Mouse (Mus musculus): ENCODE results near the gene Epha6. TPM values are rescaled to one million over a fixed set of nuclear protein-coding genes. Genes with fewer than 3 reads are reported as not detected.

Gene Epha6
- polyA plus RNA-seq, 1 experiment from 2014 or later, result 2.2 TPM

DNA sequence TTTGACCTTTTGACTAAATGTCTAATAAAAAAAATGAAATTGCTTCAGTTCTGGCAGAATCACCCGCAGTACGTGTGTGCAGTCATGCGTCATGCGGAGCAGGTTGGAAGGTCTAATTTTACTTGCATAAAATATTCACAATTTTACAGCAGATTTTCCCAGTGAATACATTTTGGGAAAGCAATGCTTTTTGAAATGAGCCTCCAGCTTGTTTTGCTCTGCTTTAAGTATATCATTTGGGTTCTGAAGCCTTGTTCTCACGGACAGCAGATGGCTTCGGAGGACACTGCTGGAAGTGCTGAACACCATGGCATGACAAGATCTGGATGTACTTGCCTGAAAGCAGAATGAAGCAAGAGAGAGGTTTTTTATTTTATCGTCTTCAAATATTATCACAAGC lies 912.1 kb downstream of the Epha6 start:
- DNase-seq (ENCODE audit: low spot score) (no peak), ATAC-seq (ENCODE audit: low FRiP score) (no peak)
- Histone ChIP-seq H3K4me1 (replicated peaks; ENCODE audit: control insufficient read depth, insufficient read depth, low read length) (no peaks in the 10 kb centered on the region), H3K4me2 (replicated peaks; ENCODE audit: low read depth, low read length) (no peak overlapping the region), H3K9ac (ENCODE audit: low read depth, low read length) (no peak overlapping the region), H3K9me3 (ENCODE audit: control insufficient read depth, low read length) (no peaks in the 10 kb centered on the region), H3K4me3 (ENCODE audit: low read depth, low read length) (no peak overlapping the region), H3K27me3 (ENCODE audit: control insufficient read depth, insufficient read depth, low read length) (no peaks in the 10 kb centered on the region), H3K27ac (ENCODE audit: low read depth, low read length) (no peak overlapping the region), H3K36me3 (ENCODE audit: control insufficient read depth, insufficient read depth, low read length) (no peaks in the 10 kb centered on the region)
- WGBS, result 97% methylated on average over 7 of the region's 7 CpGs

DNA sequence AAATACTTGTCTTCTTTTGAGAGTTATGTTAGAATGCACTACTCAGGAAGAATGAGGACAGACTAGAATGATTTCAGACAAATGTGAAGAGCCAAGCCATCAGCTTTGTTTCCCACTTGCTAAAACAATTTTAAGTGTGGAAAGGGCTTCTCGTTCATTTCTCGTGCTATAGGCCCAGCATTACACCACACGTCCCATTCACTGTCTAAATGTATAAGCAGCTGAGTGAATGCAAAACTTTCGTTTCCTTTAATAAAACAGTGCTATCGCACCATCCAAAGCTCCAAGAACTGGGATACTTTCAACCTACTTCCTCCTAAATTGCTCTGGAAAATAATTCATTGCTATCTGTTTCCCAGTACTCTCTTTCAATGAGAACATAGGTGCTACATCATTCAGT lies 916.2 kb downstream of the Epha6 start:
- H3K9me3 ChIP-seq (ENCODE audit: control insufficient read depth, low read length), result no peaks in the 10 kb centered on the region
- no peak for DNase-seq (ENCODE audit: low spot score)
- H3K9ac ChIP-seq (ENCODE audit: low read depth, low read length), result no peak overlapping the region
- H3K36me3 ChIP-seq (ENCODE audit: control insufficient read depth, insufficient read depth, low read length), result no peaks in the 10 kb centered on the region
- no peaks in the 10 kb centered on the region for H3K4me1 ChIP-seq (replicated peaks; ENCODE audit: control insufficient read depth, insufficient read depth, low read length)
- H3K4me2 ChIP-seq (replicated peaks; ENCODE audit: low read depth, low read length), result no peak overlapping the region
- 92% methylated on average over 5 of the region's 5 CpGs for WGBS
- no peak overlapping the region for H3K27ac ChIP-seq (ENCODE audit: low read depth, low read length)
- no peak overlapping the region for H3K4me3 ChIP-seq (ENCODE audit: low read depth, low read length)
- H3K27me3 ChIP-seq (ENCODE audit: control insufficient read depth, insufficient read depth, low read length), result no peaks in the 10 kb centered on the region
- ATAC-seq (ENCODE audit: low FRiP score), result no peak

- H3K4me1 ChIP-seq (replicated peaks; ENCODE audit: control insufficient read depth, insufficient read depth, low read length), result no peaks in the 10 kb centered on the region
- no peaks in the 10 kb centered on the region for H3K36me3 ChIP-seq (ENCODE audit: control insufficient read depth, insufficient read depth, low read length)
- no peak for DNase-seq (ENCODE audit: low spot score)
- no peaks in the 10 kb centered on the region for H3K27me3 ChIP-seq (ENCODE audit: control insufficient read depth, insufficient read depth, low read length)
- H3K27ac ChIP-seq (ENCODE audit: low read depth, low read length), result no peak overlapping the region
- no peak overlapping the region for H3K4me2 ChIP-seq (replicated peaks; ENCODE audit: low read depth, low read length)
- no peaks in the 10 kb centered on the region for H3K9me3 ChIP-seq (ENCODE audit: control insufficient read depth, low read length)
- ATAC-seq (ENCODE audit: low FRiP score), result no peak
- WGBS, result 70% methylated on average over 5 of the region's 5 CpGs
- H3K9ac ChIP-seq (ENCODE audit: low read depth, low read length), result no peak overlapping the region
- no peak overlapping the region for H3K4me3 ChIP-seq (ENCODE audit: low read depth, low read length)
Observed at GRCm38 (mm10) chr16:59685135-59685534, 920.2 kb downstream of the Epha6 start.

- Histone ChIP-seq H3K36me3 (ENCODE audit: control insufficient read depth, insufficient read depth, low read length) (no peaks in the 10 kb centered on the region), H3K4me1 (replicated peaks; ENCODE audit: control insufficient read depth, insufficient read depth, low read length) (no peaks in the 10 kb centered on the region), H3K27me3 (ENCODE audit: control insufficient read depth, insufficient read depth, low read length) (no peaks in the 10 kb centered on the region), H3K9me3 (ENCODE audit: control insufficient read depth, low read length) (no peaks in the 10 kb centered on the region), H3K4me2 (replicated peaks; ENCODE audit: low read depth, low read length) (no peak overlapping the region), H3K27ac (ENCODE audit: low read depth, low read length) (no peak overlapping the region), H3K9ac (ENCODE audit: low read depth, low read length) (no peak overlapping the region; the same call in 1 of the 2 replicates), H3K4me3 (ENCODE audit: low read depth, low read length) (no peak overlapping the region)
- ATAC-seq (ENCODE audit: low FRiP score), result peak; percentile 81; the same call in 1 of the 2 replicates
- DNase-seq (ENCODE audit: low spot score), result peak; percentile 89
- WGBS, result 7% methylated on average over 8 of the region's 8 CpGs
Observed at GRCm38 (mm10) chr16:59683434-59683833, 921.9 kb downstream of the Epha6 start.

DNA sequence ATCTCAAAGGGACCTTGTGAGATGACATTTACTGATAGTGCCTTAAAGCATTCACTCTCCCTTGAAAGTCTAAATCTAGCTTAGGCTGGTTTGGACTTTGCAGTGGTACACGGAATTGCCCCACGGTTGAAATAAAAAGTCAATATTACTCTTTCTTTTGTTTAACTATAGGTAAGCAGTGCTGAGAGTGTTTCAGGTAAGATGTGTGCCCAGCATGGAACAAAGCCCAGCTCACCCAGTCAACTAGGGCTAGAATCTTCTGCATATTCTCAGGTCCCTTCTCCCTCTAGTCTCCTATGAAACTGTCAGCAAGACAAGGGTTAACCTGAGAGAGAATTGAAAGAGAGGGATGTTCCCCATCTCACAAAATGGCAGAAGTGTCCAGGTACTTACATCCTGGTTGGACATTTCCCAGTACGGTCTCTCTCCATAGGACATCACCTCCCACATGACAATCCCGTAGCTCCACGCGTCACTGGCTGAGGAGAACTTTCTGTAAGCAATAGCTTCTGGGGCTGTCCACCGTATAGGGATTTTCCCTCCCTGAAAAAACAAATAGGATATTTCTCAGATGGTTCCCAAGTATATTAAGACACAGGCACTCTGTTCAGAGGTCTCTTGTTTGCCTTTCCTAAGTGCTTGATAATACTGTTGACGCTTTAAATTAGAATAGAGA lies 923.0 kb downstream of the Epha6 start:
- Histone ChIP-seq H3K36me3 (ENCODE audit: control insufficient read depth, insufficient read depth, low read length) (no peaks in the 10 kb centered on the region), H3K9me3 (ENCODE audit: control insufficient read depth, low read length) (no peaks in the 10 kb centered on the region), H3K4me1 (replicated peaks; ENCODE audit: control insufficient read depth, insufficient read depth, low read length) (no peaks in the 10 kb centered on the region), H3K27ac (ENCODE audit: low read depth, low read length) (no peak overlapping the region), H3K4me3 (ENCODE audit: low read depth, low read length) (no peak overlapping the region), H3K27me3 (ENCODE audit: control insufficient read depth, insufficient read depth, low read length) (no peaks in the 10 kb centered on the region), H3K9ac (ENCODE audit: low read depth, low read length) (no peak overlapping the region), H3K4me2 (replicated peaks; ENCODE audit: low read depth, low read length) (no peak overlapping the region)
- ATAC-seq (ENCODE audit: low FRiP score), result no peak
- DNase-seq (ENCODE audit: low spot score), result no peak
- WGBS, result 89% methylated on average over 8 of the region's 8 CpGs

GRCm38 (mm10) chr16:59666938-59667337 lies 938.4 kb downstream of the Epha6 start:
- Histone ChIP-seq H3K9me3 (ENCODE audit: control insufficient read depth, low read length) (no peaks in the 10 kb centered on the region), H3K27me3 (ENCODE audit: control insufficient read depth, insufficient read depth, low read length) (no peaks in the 10 kb centered on the region), H3K4me2 (replicated peaks; ENCODE audit: low read depth, low read length) (no peak overlapping the region), H3K27ac (ENCODE audit: low read depth, low read length) (no peak overlapping the region), H3K4me1 (replicated peaks; ENCODE audit: control insufficient read depth, insufficient read depth, low read length) (no peaks in the 10 kb centered on the region), H3K4me3 (ENCODE audit: low read depth, low read length) (no peak overlapping the region), H3K36me3 (ENCODE audit: control insufficient read depth, insufficient read depth, low read length) (no peaks in the 10 kb centered on the region), H3K9ac (ENCODE audit: low read depth, low read length) (no peak overlapping the region)
- 89% methylated on average over 2 of the region's 2 CpGs for WGBS
- no peak for ATAC-seq (ENCODE audit: low FRiP score)
- no peak for DNase-seq (ENCODE audit: low spot score)

DNA sequence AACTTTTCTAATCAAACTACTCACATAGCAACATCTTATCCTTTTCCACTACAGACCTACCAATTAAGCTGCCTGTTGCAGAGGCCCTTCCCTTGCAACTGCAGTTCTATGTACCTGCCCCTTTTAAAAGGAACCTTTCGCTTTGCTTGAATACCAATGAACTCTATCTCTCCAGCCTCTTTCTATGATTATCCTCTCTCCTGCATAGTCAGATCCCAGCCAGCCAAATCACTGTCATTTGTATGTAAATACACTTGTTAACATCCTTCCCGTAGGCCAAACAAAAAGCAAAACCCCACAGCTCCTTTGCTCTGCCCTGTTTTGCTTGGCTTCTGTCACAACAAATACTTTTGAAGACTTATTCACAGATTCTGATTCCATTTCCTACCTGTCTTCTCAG lies 961.6 kb downstream of the Epha6 start:
- Histone ChIP-seq H3K36me3 (ENCODE audit: control insufficient read depth, insufficient read depth, low read length) (no peaks in the 10 kb centered on the region), H3K27me3 (ENCODE audit: control insufficient read depth, insufficient read depth, low read length) (no peaks in the 10 kb centered on the region), H3K9ac (ENCODE audit: low read depth, low read length) (no peak overlapping the region), H3K4me2 (replicated peaks; ENCODE audit: low read depth, low read length) (no peak overlapping the region), H3K4me1 (replicated peaks; ENCODE audit: control insufficient read depth, insufficient read depth, low read length) (no peaks in the 10 kb centered on the region), H3K9me3 (ENCODE audit: control insufficient read depth, low read length) (no peaks in the 10 kb centered on the region), H3K27ac (ENCODE audit: low read depth, low read length) (no peak overlapping the region), H3K4me3 (ENCODE audit: low read depth, low read length) (no peak overlapping the region)
- DNase-seq (ENCODE audit: low spot score) (no peak), ATAC-seq (ENCODE audit: low FRiP score) (no peak)
- 58% methylated on average over 2 of the region's 2 CpGs for WGBS

- no peaks in the 10 kb centered on the region for H3K9me3 ChIP-seq (ENCODE audit: control insufficient read depth, low read length)
- no peak overlapping the region for H3K4me2 ChIP-seq (replicated peaks; ENCODE audit: low read depth, low read length)
- WGBS, result 91% methylated on average over 3 of the region's 3 CpGs
- DNase-seq (ENCODE audit: low spot score) (peak; percentile 3), ATAC-seq (ENCODE audit: low FRiP score) (no peak)
- H3K27me3 ChIP-seq (ENCODE audit: control insufficient read depth, insufficient read depth, low read length), result no peaks in the 10 kb centered on the region
- no peaks in the 10 kb centered on the region for H3K36me3 ChIP-seq (ENCODE audit: control insufficient read depth, insufficient read depth, low read length)
- no peak overlapping the region for H3K4me3 ChIP-seq (ENCODE audit: low read depth, low read length)
- H3K4me1 ChIP-seq (replicated peaks; ENCODE audit: control insufficient read depth, insufficient read depth, low read length), result no peaks in the 10 kb centered on the region
- no peak overlapping the region for H3K27ac ChIP-seq (ENCODE audit: low read depth, low read length)
- H3K9ac ChIP-seq (ENCODE audit: low read depth, low read length), result no peak overlapping the region
Observed at GRCm38 (mm10) chr16:59639985-59640384, 965.3 kb downstream of the Epha6 start.

- peak within 1 kb of the TSS; percentile 61 for H3K9ac ChIP-seq (ENCODE audit: low read depth, low read length)
- under 1% methylated on average over 46 of the region's 46 CpGs for WGBS
- ATAC-seq (ENCODE audit: low FRiP score), result peak; percentile 99
Observed at GRCm38 (mm10) chr16:59639102-59639691, 966.1 kb downstream of the Epha6 start, which contains the start of gene Arl6. TSS of gene Arl6 (minus strand) at chr16:59639391.

More at GRCm38 (mm10) chr16:59639102-59639691, 966.1 kb downstream of the Epha6 start, which contains the start of gene Arl6:
- H3K36me3 ChIP-seq (ENCODE audit: control insufficient read depth, insufficient read depth, low read length), result no peaks in the 10 kb centered on the region
- DNase-seq (ENCODE audit: low spot score), result peak; percentile 96
- no peaks in the 10 kb centered on the region for H3K9me3 ChIP-seq (ENCODE audit: control insufficient read depth, low read length)
- peak within 1 kb of the TSS; percentile 93 for H3K27ac ChIP-seq (ENCODE audit: low read depth, low read length)
- H3K27me3 ChIP-seq (ENCODE audit: control insufficient read depth, insufficient read depth, low read length), result no peaks in the 10 kb centered on the region
- peak within 1 kb of the TSS; percentile 44 for H3K4me2 ChIP-seq (replicated peaks; ENCODE audit: low read depth, low read length)
- H3K4me3 ChIP-seq (ENCODE audit: low read depth, low read length), result peak within 1 kb of the TSS; percentile 75
- no peaks in the 10 kb centered on the region for H3K4me1 ChIP-seq (replicated peaks; ENCODE audit: control insufficient read depth, insufficient read depth, low read length)
